Mouse (Mus musculus): ENCODE measurements around the gene Cpsf2. TPM values are rescaled to one million over a fixed set of nuclear protein-coding genes. Genes with fewer than 3 reads are reported as not detected.

Gene Cpsf2
- polyA plus RNA-seq, 1 experiment from 2014 or later = 38.1 TPM

DNA sequence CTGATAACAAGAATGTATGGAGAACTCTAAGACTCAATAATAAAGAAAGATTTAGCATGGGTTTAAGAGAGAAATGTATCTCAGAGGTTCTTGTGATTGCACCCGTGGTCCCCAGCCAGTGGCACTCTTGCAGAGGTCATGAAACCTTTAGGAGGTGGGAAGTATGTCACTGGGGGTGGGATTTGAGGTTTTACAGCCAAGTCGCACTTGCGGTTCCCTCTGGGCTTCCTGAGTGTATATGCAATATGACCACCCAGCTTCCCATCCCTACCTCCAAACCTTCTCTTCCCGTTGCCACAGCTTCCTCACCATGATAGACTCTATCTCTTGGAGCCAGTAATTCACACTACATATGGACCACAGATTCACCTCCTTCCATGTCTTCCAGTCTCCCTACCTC is 59.1 kb downstream of the Cpsf2 start:
- WGBS = 79% methylated on average over 4 of the region's 4 CpGs
- no peaks in the 10 kb centered on the region for H3K36me3 ChIP-seq
- peaks cover 2% of the 10 kb centered on the region; the same call in 1 of the 2 replicates for H3K4me1 ChIP-seq
- H3K27me3 ChIP-seq = no peaks in the 10 kb centered on the region
- H3K9ac ChIP-seq (replicated peaks) = no peak overlapping the region
- H3K27ac ChIP-seq (replicated peaks) = no peak overlapping the region
- H3K4me3 ChIP-seq = no peak overlapping the region
- H3K9me3 ChIP-seq = no peaks in the 10 kb centered on the region
- H3K4me2 ChIP-seq (replicated peaks) = no peak overlapping the region
- ATAC-seq (ENCODE audit: low FRiP score, low read depth) = no peak

- ATAC-seq (ENCODE audit: low FRiP score, low read depth) = no peak
- Histone ChIP-seq H3K36me3 (no peaks in the 10 kb centered on the region), H3K9ac (replicated peaks) (no peak overlapping the region), H3K4me1 (peaks cover 10% of the 10 kb centered on the region; the same call in 1 of the 2 replicates), H3K4me2 (replicated peaks) (no peak overlapping the region), H3K9me3 (no peaks in the 10 kb centered on the region), H3K27ac (replicated peaks) (no peak overlapping the region), H3K27me3 (no peaks in the 10 kb centered on the region), H3K4me3 (no peak overlapping the region)
- WGBS = 90% methylated on average over 2 of the region's 2 CpGs
Observed at GRCm38 (mm10) chr12:102039861-102040260, 64.1 kb downstream of the Cpsf2 start.

DNA sequence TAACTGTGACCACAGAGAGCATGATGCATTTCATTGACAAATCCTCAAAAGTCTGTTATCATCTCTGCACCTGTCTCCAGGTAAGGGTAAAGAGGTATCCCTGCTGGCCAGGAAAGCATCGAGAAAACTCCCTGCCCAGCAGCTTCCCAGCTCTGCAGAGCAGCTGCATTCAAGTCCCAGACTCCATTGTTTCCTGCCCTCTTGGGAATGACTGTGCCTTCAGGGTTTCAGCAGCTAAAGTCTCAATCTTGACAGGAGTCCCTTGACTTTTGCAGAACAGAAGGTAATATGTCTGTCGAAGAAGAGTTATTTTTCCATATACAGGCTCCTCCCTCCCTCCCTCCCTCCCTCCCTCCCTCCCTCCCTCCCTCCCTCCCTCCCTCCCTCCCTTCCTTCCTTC is 65.9 kb downstream of the Cpsf2 start:
- H3K27me3 ChIP-seq = no peaks in the 10 kb centered on the region
- no peak for ATAC-seq (ENCODE audit: low FRiP score, low read depth)
- H3K4me1 ChIP-seq = peaks cover 10% of the 10 kb centered on the region; the same call in 1 of the 2 replicates
- no peaks in the 10 kb centered on the region for H3K9me3 ChIP-seq
- no peak overlapping the region for H3K4me2 ChIP-seq (replicated peaks)
- H3K27ac ChIP-seq (replicated peaks) = peak overlapping the region; percentile 54
- WGBS = 54% methylated on average over 2 of the region's 2 CpGs
- H3K36me3 ChIP-seq = no peaks in the 10 kb centered on the region
- H3K4me3 ChIP-seq = no peak overlapping the region
- H3K9ac ChIP-seq (replicated peaks) = no peak overlapping the region

DNA sequence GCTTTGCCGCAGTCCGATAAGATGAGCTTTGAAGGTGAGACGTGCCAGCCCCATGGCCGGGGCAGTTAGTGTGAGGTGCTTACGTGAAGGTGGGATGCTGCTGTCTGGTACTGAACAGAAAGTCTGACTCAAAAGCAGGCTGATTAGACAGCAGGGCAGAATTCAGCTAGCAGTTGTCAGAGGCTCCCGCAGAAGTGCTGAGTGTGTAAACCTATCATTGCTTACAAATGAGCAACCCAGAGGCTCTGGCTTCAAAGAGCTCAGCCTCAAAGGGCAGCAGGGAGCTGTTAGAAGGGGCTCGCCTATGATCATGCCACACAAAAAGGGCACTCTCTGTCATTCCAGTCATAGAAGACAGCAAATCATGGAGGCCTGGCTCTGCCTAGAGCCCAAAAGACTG is 66.5 kb downstream of the Cpsf2 start:
- Histone ChIP-seq H3K4me1 (peaks cover 10% of the 10 kb centered on the region; the same call in 1 of the 2 replicates), H3K27ac (replicated peaks) (peak overlapping the region; percentile 39; the same call in 1 of the 2 replicates), H3K27me3 (no peaks in the 10 kb centered on the region), H3K9ac (replicated peaks) (no peak overlapping the region), H3K4me3 (no peak overlapping the region), H3K9me3 (no peaks in the 10 kb centered on the region), H3K36me3 (no peaks in the 10 kb centered on the region), H3K4me2 (replicated peaks) (no peak overlapping the region)
- peak; percentile 65 for ATAC-seq (ENCODE audit: low FRiP score, low read depth)
- WGBS = 66% methylated on average over 7 of the region's 7 CpGs

GRCm38 (mm10) chr12:102043840-102044239 is 68.1 kb downstream of the Cpsf2 start:
- ATAC-seq (ENCODE audit: low FRiP score, low read depth) = no peak
- H3K4me1 ChIP-seq = peaks cover 10% of the 10 kb centered on the region; the same call in 1 of the 2 replicates
- no peak overlapping the region for H3K27ac ChIP-seq (replicated peaks)
- no peak overlapping the region for H3K4me2 ChIP-seq (replicated peaks)
- H3K27me3 ChIP-seq = no peaks in the 10 kb centered on the region
- WGBS = 82% methylated on average over 5 of the region's 5 CpGs
- no peak overlapping the region for H3K4me3 ChIP-seq
- H3K36me3 ChIP-seq = no peaks in the 10 kb centered on the region
- no peak overlapping the region for H3K9ac ChIP-seq (replicated peaks)
- H3K9me3 ChIP-seq = no peaks in the 10 kb centered on the region

- H3K27ac ChIP-seq (replicated peaks) = no peak overlapping the region
- H3K4me1 ChIP-seq = peaks cover 18% of the 10 kb centered on the region
- H3K4me2 ChIP-seq (replicated peaks) = no peak overlapping the region
- H3K36me3 ChIP-seq = no peaks in the 10 kb centered on the region
- H3K4me3 ChIP-seq = no peak overlapping the region
- ATAC-seq (ENCODE audit: low FRiP score, low read depth) = no peak
- no peaks in the 10 kb centered on the region for H3K9me3 ChIP-seq
- no peak overlapping the region for H3K9ac ChIP-seq (replicated peaks)
- 88% methylated on average over 4 of the region's 4 CpGs for WGBS
- H3K27me3 ChIP-seq = no peaks in the 10 kb centered on the region
Observed at GRCm38 (mm10) chr12:102054155-102054554, 78.4 kb downstream of the Cpsf2 start.

DNA sequence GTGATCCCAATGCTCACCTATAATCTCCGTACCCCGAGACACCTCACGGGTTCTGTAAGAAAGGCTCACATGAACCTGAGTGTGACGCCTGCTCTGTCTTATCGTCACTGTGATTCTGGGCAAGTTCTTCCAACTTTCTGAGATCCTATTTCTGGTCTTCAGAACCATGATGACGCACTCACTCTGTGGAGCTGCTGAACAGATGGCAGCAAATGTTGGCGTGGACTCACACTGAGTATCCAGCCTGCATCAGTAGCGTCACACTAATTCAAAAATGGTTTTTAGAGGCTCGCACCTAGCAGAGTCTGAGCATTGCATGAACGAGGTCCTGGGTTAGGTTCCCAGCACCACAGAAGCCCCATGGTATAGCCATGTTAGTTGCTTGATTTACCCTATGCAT is 80.0 kb downstream of the Cpsf2 start:
- Histone ChIP-seq H3K4me2 (replicated peaks) (no peak overlapping the region), H3K36me3 (no peaks in the 10 kb centered on the region), H3K27me3 (no peaks in the 10 kb centered on the region), H3K27ac (replicated peaks) (no peak overlapping the region), H3K4me1 (peaks cover 18% of the 10 kb centered on the region), H3K9me3 (no peaks in the 10 kb centered on the region), H3K9ac (replicated peaks) (no peak overlapping the region), H3K4me3 (no peak overlapping the region)
- WGBS = 95% methylated on average over 10 of the region's 10 CpGs
- no peak for ATAC-seq (ENCODE audit: low FRiP score, low read depth)

Other genes starting within 250 kb of the Cpsf2 start
- gene Fbln5, start 156.9 kb upstream of the Cpsf2 start, polyA plus RNA-seq (2016; fragmentation: Nextera tagmentation; extraction: Ambion mirVana) = 13.7 and 20.3 TPM in 2 replicates
- 22.5 and 26.6 TPM in 2 replicates for gene Trip11, start 62.7 kb upstream of the Cpsf2 start, polyA plus RNA-seq (2016; fragmentation: Nextera tagmentation; extraction: Ambion mirVana)
- 19.9 and 22.3 TPM in 2 replicates for gene Atxn3, start 17.7 kb upstream of the Cpsf2 start, polyA plus RNA-seq (2016; fragmentation: Nextera tagmentation; extraction: Ambion mirVana)
- gene Slc24a4, start 152.7 kb downstream of the Cpsf2 start, polyA plus RNA-seq (2016; fragmentation: Nextera tagmentation; extraction: Ambion mirVana) = 0.79 and 0.88 TPM in 2 replicates

Data from midbrain, embryonic 12.5 days (tissue).